Mouse (Mus musculus) megakaryocyte, embryonic 14.5 days (primary cell): ENCODE data around the gene Fbxw11. TPM values are rescaled to one million over a fixed set of nuclear protein-coding genes. Genes with fewer than 3 reads are reported as not detected.
"Not testable (repeated sequence)": the region's sequence is repeated elsewhere in the genome, so short reads cannot be mapped to it uniquely, and the experiment has no call there.

Source experiments
- H3K27me3 ChIP-seq: replicated peaks from 2 replicates; pipeline ENCODE3; 2012; ENCODE audit warnings: inconsistent platforms
- H3K36me3 ChIP-seq: replicated peaks from 2 replicates; pipeline ENCODE3; 2012; ENCODE audit warnings: low read length, inconsistent platforms, mixed read lengths
- H3K4me1 ChIP-seq: 2 replicates; pipeline ENCODE4 v1.6.1; 2012; ENCODE audit warnings: inconsistent platforms
- H3K4me3 ChIP-seq: replicated peaks from 2 replicates; pipeline ENCODE3; 2012; ENCODE audit warnings: moderate library complexity, mild to moderate bottlenecking, inconsistent platforms
- H3K9me3 ChIP-seq: 2 replicates; pipeline ENCODE4 v1.6.1; 2012; ENCODE audit warnings: inconsistent platforms
- FLI1 ChIP-seq: IDR thresholded peaks from 2 replicates; pipeline ENCODE4 v1.6.1; 2012; ENCODE audit warnings: low read length, inconsistent platforms, mixed read lengths
- GATA1 ChIP-seq: IDR thresholded peaks from 3 replicates; pipeline ENCODE4 v1.6.1; 2012; ENCODE audit warnings: mixed read lengths, low read length, inconsistent platforms, borderline replicate concordance
- polyA plus RNA-seq: library from polyadenylated mRNA; stranded (reverse); fragments of >175 nt; gene quantifications from 2 replicates; pipeline ENCODE4 v1.2.3, GENCODE M21; 2012; ENCODE audit warnings: low replicate concordance; ENCODE audit not compliant: insufficient read depth

Gene Fbxw11
- polyA plus RNA-seq, 1 experiment, result 13.1 TPM

DNA sequence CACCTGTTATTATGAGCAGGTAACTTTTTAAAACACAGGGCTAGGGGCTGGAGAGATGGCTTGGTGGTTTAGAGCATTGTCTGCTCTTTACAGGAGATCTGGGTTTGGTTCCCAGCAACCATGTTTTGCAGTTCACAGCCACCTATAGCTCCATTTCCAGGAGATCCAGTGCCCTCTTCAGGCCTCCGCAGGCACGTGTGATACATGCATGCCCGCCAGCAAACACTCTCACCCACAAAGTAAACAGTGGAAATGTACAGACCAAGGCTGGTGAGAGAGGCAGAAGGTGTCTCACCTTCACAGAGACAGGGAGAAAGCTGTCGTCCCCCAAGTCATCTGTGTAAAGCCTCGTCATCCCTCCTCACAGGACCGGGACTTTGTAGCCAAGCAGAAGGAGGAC is 30.2 kb upstream of the Fbxw11 start:
- no peaks in the 10 kb centered on the region for H3K27me3 ChIP-seq
- H3K36me3 ChIP-seq, result peaks cover 90% of the 10 kb centered on the region
- H3K4me1 ChIP-seq, result peaks cover 34% of the 10 kb centered on the region
- H3K9me3 ChIP-seq, result no peaks in the 10 kb centered on the region
- TF ChIP-seq GATA1, result no peak
- TF ChIP-seq FLI1, result no peak
- no peak overlapping the region for H3K4me3 ChIP-seq

DNA sequence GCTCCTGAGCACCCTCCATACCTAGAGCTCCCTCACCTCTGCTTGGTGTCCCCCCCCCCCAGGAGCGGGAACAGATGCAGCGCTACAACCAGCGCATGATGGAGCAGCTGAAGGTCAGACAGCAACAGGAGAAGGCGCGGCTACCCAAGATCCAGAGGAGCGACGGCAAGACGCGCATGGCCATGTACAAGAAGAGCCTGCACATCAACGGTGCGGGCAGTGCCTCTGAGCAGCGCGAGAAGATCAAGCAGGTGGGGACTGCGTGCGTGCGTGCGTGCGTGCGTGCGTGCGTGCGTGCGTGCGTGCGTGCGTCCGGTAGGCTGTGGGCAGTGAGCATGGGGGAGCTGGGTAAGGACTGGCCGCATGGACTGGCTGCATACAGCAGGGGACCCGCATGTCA is 28.1 kb upstream of the Fbxw11 start:
- peaks cover 95% of the 10 kb centered on the region for H3K36me3 ChIP-seq
- peaks cover 49% of the 10 kb centered on the region for H3K4me1 ChIP-seq
- H3K9me3 ChIP-seq, result no peaks in the 10 kb centered on the region
- H3K4me3 ChIP-seq, result no peak overlapping the region
- H3K27me3 ChIP-seq, result no peaks in the 10 kb centered on the region
- no peak for TF ChIP-seq FLI1
- TF ChIP-seq GATA1, result no peak

DNA sequence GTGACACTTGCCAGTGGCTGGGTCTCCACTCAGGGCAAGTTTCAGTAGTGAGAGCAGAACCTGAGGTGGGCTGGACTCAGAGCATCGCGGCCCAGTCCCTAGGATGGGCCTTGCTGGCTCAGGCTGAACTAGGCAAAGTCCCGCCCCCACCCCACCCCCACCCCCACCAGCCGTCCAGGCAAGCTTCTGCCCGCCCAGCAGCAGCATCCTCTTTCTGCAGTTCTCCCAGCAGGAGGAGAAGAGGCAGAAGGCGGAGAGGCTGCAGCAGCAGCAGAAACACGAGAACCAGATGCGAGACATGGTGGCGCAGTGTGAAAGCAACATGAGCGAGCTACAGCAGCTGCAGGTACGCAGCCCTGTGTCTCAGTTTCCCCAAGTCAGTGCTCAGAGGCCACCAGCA is 27.0 kb upstream of the Fbxw11 start:
- H3K9me3 ChIP-seq, result no peaks in the 10 kb centered on the region
- peaks cover 60% of the 10 kb centered on the region for H3K4me1 ChIP-seq
- peaks cover 95% of the 10 kb centered on the region for H3K36me3 ChIP-seq
- no peaks in the 10 kb centered on the region for H3K27me3 ChIP-seq
- TF ChIP-seq GATA1, result no peak
- no peak for TF ChIP-seq FLI1
- H3K4me3 ChIP-seq, result peak overlapping the region; percentile 10

DNA sequence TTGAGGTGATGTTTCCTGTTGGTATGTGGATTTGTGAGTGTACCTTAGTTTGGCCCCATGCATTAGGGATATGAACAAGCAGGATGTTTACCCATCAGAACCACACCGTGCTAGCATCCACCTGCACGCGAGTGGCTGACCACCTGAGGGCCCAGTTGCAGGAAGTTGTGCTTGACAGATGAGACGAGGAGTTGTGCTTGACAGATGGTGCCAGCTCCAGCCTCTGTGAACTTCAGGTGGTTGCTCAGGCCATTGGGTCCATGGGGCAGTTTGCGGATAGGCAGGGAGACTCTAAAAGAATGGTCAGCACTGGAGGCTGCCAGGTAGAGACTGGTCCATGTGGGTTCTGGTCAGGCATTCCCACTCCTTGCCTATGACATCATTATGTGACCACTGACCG is 26.4 kb upstream of the Fbxw11 start:
- TF ChIP-seq FLI1 (no peak), GATA1 (no peak)
- Histone ChIP-seq H3K36me3 (peaks cover 95% of the 10 kb centered on the region), H3K27me3 (no peaks in the 10 kb centered on the region)

DNA sequence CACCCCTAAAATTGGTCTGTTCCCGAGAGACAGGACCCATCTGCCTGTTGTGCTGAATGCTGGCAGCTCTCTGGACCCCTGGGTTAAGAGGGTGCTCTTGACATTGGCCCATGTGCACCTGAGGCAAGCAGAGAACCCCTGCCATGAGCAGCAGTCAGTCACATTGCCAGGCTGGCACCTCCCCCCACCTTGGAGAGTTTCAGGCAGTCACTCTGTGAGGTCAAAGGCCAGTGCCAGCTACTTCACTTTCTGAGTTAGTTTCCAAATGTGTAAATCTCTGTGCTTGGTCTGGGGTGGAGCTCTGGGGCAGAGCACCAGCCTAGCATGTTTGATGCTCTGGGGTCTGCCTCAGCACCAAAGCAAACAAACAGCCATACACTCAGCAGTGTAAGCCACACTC is 24.5 kb upstream of the Fbxw11 start:
- peaks cover 95% of the 10 kb centered on the region for H3K36me3 ChIP-seq
- TF ChIP-seq FLI1 (no peak), GATA1 (no peak)
- H3K9me3 ChIP-seq, result no peaks in the 10 kb centered on the region
- peaks cover 65% of the 10 kb centered on the region for H3K4me1 ChIP-seq
- no peaks in the 10 kb centered on the region for H3K27me3 ChIP-seq
- no peak overlapping the region for H3K4me3 ChIP-seq

More for the DNA sequence above, 26.4 kb upstream of the Fbxw11 start:
- Histone ChIP-seq H3K9me3 (no peaks in the 10 kb centered on the region), H3K4me3 (no peak overlapping the region), H3K4me1 (peaks cover 64% of the 10 kb centered on the region)

DNA sequence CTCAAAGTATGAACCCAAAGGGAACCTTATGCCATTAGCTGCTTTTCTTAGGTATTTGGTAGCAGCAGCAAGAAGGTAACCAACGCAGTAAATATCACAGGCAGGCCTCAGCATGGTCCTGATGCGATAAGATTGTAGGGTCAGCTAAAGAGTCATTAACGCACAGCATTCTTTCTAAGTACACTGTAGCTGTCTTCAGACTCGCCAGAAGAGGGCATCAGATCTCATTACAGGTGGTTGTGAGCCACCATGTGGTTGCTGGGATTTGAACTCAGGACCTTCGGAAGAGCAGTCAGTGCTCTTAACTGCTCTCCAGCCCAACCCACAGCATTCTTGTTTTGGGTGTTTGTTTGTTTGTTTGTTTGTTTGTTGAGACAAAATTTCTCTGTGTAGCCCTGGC is 23.9 kb upstream of the Fbxw11 start:
- not testable (repeated sequence) for H3K27me3 ChIP-seq, H3K4me3 ChIP-seq, H3K9me3 ChIP-seq
- peaks cover 95% of the 10 kb centered on the region for H3K36me3 ChIP-seq
- H3K4me1 ChIP-seq, result peaks cover 64% of the 10 kb centered on the region

DNA sequence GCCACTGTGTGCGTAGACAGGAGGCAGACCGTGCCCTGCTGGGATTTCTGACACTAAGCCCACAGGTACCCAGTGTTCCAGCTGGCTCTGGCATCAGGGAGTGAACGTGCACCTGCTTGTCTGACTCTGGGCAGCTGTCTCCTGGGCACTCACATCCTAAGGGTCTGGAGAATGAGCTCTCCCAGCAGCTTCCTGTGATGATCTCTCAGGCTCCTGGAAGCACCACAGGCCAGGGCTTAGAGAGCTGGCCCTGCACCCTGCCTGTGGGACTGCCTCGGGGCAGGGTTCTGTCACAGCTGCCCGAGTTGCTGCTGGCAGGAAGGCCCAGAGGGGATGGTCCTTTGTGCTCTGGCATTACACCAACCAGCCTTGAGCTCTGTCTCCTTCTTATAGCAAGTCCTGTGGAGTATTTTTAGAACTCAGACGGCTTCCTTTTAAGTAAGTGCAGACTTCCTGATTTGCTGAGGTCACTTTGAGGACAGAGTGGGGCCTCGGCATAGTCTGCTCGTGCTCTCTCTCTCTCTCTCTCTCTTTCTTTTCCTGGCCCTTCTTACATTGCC is 23.2 kb upstream of the Fbxw11 start:
- TF ChIP-seq GATA1 (no peak), FLI1 (no peak)
- peaks cover 95% of the 10 kb centered on the region for H3K36me3 ChIP-seq
- H3K27me3 ChIP-seq, result no peaks in the 10 kb centered on the region
- no peaks in the 10 kb centered on the region for H3K9me3 ChIP-seq
- H3K4me1 ChIP-seq, result peaks cover 67% of the 10 kb centered on the region
- peak overlapping the region; percentile 82 for H3K4me3 ChIP-seq

DNA sequence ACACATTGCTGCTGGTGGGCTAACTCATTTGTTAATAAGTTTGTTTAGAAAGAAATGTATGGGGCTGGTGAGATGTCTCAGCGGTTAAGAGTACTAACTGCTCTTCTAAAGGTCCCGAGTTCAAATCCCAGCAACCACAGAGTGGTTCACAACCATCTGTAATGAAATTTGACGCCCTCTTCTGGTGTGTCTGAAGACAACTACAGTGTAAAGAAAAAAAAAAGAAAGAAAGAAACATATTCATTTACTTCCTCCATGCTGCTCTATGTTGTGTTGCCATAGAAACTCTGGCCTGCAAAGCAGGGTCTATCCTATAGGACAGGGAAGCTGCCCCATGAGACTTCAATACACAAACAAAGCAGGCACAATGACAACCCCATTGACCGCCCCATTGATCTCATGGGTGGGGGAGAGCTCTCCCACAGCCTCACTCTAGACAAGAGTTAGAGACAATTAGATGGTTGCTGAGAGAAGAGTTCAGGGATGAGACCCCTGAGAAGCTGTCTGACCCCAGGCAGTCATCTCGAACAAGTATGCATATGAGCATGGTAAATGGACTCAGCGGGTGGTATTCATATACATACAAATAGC is 22.6 kb upstream of the Fbxw11 start:
- Histone ChIP-seq H3K9me3 (no peaks in the 10 kb centered on the region), H3K36me3 (peaks cover 96% of the 10 kb centered on the region), H3K4me3 (no peak overlapping the region), H3K4me1 (peaks cover 63% of the 10 kb centered on the region), H3K27me3 (no peaks in the 10 kb centered on the region)
- TF ChIP-seq GATA1 (no peak), FLI1 (no peak)

DNA sequence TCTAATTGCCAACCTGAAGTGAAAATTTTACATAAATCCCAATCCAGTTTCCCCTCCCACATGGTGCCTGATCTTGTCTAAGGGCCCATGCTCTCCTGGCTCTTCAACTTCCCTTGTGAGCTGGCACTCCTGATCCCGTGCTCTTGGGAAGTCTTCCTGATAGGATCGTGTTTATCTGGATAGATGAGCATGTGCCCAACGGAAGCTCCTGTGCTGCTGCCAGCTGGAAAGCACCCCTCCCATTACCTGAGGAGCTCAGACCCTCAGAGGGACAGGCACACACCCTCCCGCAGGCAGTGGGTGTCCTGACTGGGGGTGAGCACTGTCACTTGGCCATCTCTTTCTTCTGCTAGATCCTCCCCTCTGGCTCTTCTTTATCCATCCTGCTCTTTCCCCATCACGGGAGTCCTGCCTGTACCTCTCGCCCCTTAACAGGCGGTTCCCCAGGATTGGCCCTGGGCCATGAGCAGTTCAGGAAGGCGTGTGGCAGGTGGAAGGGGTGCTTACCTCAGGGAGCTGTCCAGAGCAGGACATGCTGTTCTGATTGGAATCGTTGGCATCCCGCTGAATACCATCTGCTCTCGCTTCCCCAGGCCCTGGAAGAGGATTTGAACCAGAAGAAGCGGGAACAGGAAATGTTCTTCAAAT is 20.6 kb upstream of the Fbxw11 start:
- Histone ChIP-seq H3K27me3 (no peaks in the 10 kb centered on the region), H3K4me1 (peaks cover 65% of the 10 kb centered on the region), H3K4me3 (no peak overlapping the region), H3K9me3 (no peaks in the 10 kb centered on the region), H3K36me3 (peaks cover 91% of the 10 kb centered on the region)
- no peak for TF ChIP-seq FLI1
- TF ChIP-seq GATA1, result no peak

DNA sequence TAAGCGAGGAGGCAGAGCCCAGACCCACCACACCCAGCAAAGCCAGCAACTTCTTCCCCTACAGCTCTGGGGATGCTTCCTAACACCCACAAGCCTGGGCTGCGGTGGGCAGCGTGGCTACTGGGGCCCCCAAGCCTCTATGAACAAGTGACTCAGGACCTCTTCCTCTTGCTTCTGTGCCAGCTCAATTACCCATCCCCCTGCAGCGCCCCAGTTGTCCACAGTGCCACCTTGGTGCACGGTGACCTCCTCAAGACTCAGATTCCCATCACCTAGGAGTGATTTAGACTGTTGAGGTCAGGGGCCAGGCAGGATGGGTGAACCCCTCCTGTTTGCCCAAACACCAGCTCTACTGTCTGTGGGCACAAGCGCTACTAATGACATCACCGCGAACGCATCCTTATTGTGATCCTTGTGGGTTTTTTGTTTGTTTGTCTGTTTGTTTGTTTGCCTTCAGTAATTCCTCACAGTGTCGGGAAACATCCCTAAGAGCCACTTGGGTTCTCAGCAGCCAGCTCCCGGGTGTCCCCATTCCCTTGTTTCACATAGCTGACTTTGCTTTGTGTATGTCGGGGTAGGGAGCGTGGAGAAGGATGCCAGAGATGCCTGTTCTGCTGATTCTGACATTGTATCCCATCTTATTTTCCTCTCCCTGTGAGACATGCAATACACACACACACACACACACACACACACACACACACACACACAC is 19.9 kb upstream of the Fbxw11 start:
- TF ChIP-seq GATA1 (no peak), FLI1 (no peak)
- Histone ChIP-seq H3K4me1 (peaks cover 62% of the 10 kb centered on the region), H3K4me3 (no peak overlapping the region), H3K9me3 (no peaks in the 10 kb centered on the region), H3K36me3 (peaks cover 85% of the 10 kb centered on the region), H3K27me3 (no peaks in the 10 kb centered on the region)
